Mouse (Mus musculus) cerebellum, adult 8-10 months (tissue): Measurements from ENCODE around the gene Fmnl3.

ENCODE experiments used
- DNase-seq: peaks from one replicate; pipeline ENCODE4 v3.0.0; 2022

Fmnl3 gene

GRCm38 (mm10) chr15:99370259-99370691, at the start of gene Fmnl3:
Gene Fmnl3 (minus strand): TSS chr15:99370482.
- peak; percentile 98 for DNase-seq

- DNase-seq, result no peak
These were observed 47.5 kb upstream of the Fmnl3 start for GRCm38 (mm10) chr15:99417692-99418271.

- no peak for DNase-seq
These were observed 46.7 kb upstream of the Fmnl3 start for GRCm38 (mm10) chr15:99416957-99417356.

GRCm38 (mm10) chr15:99416348-99416882, 46.1 kb upstream of the Fmnl3 start:
- peak; percentile 88 for DNase-seq

DNA sequence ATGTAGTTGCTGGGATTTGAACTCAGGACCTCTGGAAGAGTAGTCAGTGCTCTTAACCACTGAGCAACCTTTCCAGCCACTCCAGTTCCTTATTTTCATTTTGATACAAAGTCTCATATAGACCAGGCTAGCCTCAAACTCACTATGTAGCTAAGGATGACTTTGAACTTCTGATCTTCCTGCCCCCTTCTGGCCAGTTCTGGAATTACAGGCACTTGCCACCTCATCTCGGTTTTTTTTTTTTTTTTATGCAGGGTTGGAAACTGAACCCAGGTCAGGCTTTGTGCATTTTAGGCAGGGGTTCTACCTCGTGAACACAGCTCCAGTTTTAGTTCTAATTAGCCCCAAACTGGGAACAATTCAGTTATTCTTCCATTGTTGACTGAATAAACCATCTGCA, 45.5 kb upstream of the Fmnl3 start:
- peak; percentile 64 for DNase-seq

DNA sequence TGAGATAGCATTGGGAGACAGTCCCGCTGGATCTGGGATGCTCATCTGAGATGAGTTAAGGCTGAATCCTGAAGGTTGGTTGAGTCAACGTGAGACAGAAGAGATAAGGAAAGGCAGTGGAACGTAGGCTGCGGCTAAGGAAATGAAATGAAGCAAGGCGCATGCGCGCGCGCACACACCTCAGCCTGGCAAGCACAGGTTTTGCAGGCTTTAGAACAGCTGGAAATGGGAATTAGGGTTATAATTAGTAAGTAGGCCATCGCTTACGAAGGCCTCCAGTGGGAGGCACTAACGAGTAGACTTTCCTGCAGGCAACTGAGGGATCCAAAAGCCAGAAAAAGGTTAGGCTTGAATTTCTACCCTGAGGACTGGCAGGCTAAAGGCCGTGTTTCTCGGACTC, 41.5 kb upstream of the Fmnl3 start:
- no peak for DNase-seq

GRCm38 (mm10) chr15:99408845-99409244, 38.6 kb upstream of the Fmnl3 start:
- DNase-seq, result no peak

DNA sequence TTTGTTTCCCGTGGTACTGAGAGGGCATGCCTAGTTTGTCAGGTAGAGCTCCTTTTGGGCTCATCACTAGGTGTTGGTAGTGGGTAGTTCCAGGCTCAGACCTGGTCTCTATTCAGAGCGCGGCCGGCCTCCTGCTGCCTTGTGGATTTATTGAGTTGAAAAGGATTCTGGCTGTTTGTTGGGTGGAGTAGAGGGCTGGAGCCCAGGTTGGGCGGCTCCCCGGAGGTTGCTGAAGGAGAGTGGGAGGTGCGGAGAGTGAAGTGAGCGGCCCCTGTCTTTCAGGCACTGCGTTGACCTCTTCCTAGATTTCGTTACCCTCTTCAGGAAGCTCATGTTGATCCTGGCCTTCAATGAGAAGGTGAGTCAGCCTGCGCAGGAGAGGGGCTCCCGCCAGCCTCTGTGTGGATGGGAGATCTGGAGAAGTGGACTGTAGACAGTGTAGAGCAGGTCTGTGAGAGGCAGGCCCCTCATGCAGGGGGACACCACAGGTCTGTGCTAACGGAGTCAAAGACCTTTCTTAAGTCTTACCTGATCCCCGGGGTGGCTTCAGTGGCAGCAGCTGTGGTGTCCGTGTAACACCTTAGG, 36.8 kb upstream of the Fmnl3 start:
- DNase-seq, result no peak

- no peak for DNase-seq
These were observed 34.9 kb upstream of the Fmnl3 start for GRCm38 (mm10) chr15:99405150-99405549.

DNA sequence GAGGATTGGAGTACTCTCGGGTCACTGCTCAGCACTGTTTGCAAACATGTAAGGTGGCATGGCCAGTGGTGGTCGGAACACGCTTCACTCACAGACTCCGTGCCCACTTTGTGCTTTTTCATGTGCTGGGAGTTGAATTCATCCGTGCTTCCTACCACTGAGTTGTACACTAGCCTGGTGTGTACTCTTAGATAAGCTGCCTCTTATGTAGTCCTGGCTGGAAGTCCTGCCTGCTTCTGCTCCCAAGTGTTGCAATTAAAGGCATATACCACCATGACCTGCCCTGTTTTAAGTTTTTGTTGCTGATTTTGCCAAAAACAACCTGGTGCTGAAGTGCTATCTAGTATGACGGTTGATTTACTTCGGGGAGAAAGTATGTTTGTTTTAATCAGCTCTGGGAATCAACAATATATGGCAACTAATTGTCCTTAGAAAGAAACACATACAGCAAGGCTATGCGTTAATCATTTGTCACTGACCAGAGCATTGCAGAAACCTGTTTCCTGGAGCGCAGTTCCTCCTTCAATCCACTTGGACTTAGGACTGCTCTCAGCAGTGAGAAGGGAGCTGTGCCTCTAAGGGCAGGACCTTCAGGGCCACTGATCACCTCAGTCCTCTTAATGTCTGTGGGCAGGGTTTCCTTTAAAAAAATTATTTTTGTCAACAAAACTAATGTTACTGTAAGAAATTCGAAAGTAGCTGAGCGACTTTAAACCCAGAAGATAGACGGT, 33.0 kb upstream of the Fmnl3 start:
- no peak for DNase-seq

DNA sequence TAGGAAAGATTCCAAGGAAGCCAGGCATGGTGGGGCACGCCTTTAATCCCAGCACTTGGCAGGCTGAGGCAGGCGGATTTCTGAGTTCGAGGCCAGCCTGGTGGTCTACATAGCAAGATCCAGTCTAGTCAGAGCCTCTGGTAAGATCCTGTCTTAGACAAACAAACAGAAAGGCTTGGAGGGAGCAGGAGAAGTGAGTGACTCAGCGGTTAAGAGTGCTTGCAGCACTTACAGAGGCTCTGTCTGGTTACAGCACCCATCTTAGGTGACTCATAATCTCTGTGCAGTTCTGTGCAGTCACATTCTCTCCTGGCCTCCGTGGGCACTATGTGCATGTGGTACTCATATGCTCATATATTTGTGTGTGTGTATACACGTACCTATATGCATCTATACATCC, 30.3 kb upstream of the Fmnl3 start:
- DNase-seq, result no peak

DNA sequence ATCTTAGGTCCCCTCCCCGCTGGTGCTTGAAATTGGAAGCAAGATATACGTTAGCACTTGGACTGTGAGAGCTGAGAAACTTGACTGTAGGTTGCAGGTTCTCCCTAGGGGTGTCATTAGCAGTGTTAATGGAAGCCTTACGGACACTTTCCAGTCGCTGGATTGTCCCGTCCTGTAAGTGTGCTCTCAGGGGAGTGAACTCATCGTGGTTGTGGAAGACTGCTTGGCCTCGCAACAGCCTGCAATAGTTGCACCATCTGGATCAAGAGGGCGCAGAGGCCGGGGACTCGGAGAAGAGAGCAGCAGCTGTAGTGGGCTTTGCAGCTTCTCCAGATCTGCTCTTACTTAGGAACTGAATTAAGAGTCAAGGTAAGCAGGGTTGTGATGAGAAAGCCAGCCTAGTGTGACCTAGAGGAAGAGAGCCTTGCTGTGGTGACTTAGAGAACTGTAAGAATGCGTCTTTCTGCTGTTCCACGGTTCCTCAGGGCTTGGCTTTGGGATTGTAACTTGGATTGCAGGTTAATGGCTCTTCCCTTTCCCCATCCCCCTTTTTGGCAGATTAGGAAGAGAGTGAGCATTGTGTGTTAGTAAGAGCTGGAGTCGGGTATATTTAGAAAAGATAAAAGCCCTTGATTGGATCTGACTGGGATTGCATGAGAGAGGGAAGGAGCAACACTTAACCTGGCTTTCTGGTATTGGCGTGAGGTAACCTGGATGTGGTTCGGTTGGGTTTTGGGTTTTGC, 29.4 kb upstream of the Fmnl3 start:
- no peak for DNase-seq

GRCm38 (mm10) chr15:99397622-99398021, 27.3 kb upstream of the Fmnl3 start:
- DNase-seq, result no peak

- no peak for DNase-seq
These were observed 26.6 kb upstream of the Fmnl3 start for GRCm38 (mm10) chr15:99396875-99397274.

- DNase-seq, result no peak
These were observed 26.2 kb upstream of the Fmnl3 start for GRCm38 (mm10) chr15:99396462-99396861.

DNA sequence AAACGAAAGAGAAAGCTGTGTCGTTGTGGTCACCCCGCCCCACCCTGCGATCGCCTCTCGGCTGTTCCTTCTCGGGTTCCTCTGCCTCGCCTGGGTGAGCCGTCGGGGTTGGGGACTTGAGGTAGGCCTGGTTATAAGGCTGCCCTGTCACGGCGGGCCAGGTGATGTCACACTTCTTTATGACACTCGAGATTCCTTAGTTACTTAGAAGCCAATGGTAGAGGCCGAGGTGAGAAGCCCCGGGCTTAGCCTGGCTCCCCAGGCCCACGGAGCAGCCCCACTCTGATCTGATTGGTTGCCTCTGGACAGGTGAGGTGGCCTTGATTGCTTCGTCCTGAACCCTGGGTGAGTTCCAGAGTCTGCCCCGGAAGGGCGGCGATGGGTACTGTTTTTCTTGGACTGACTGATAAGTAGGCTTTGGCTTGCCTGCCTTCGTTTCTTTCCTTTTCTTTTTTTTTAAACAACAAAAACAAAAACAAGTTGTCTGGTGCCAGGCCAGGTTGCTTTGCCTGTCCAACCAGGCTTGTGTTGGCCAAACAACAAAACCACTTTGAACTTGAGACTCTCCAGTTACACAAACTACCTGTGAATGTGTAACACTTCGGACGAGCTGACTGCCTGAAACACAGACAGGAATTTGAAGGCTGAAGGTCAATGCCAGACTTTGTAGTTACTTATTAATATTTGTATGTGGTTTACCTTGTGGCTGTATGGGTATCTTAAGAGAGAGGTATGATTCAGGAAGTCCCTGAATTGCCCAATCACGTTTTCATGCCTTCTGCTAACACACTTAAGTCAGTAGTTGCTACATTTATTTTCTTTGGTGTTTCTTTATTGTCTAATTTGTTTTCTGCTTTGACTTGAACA, 23.3 kb upstream of the Fmnl3 start:
- no peak for DNase-seq

DNA sequence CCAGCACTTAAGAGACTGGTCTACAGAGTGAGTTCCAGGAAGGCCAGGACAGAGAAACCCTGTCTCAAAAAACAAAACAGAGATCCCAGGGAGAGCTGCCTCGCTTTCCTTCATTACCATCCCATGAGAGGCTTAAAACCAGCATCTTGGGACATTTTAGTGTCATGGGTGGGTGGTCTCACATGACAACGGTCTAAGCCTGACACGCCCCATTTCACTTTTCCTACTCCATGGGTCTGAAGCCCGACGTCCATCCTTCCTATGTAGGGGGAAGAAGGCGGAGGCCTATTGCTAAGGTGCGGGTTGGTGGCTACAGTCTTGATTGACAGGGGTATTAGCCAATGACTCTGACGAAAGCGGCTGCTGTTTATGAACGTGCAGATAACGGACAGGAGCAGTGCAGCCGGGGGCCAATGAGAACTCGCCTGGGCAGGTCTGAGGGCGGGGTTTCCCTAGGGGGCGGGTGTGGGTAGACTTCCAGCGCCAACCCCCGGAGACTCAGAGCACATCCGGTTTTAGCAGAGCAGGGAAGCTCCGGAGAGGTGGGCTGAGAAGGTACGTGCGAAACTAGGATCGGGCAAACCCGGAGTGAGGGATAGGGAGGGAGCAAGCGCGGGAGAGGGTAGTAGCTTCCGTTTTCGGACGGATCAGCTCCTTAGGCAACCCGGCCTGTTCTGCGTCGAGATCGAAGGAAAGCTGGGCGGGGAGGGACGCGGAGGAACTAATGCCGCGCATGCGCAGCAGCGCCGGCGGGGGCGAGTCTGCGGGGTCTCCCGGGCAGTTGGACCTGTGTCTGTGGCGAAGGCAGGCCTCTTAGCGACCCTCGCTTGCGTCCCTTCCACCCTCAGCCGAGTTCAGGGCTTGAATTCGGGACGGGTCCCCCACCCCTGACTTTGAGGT, 22.5 kb upstream of the Fmnl3 start, which contains the start of gene Tmbim6:
Gene Tmbim6 (plus strand): TSS at position 397 of the 900 bp plus-strand sequence.
- DNase-seq, result peak; percentile 99

GRCm38 (mm10) chr15:99391975-99392374, 21.7 kb upstream of the Fmnl3 start:
- DNase-seq, result no peak

GRCm38 (mm10) chr15:99390472-99391401, 20.5 kb upstream of the Fmnl3 start:
- no peak for DNase-seq

- DNase-seq, result no peak
These were observed 17.7 kb upstream of the Fmnl3 start for GRCm38 (mm10) chr15:99387976-99388375.
